Mouse (Mus musculus) induced T-regulatory cell, adult 2 months (primary cell): ENCODE data around the gene Ust.

Experiments
- DNase-seq: peaks from one replicate; pipeline ENCODE4 v3.0.0-alpha.2; 2012; ENCODE audit warnings: low read depth

Ust gene

GRCm38 (mm10) chr10:8427671-8428364, 90.8 kb downstream of the Ust start:
- no peak for DNase-seq

- DNase-seq = no peak
These were observed 99.1 kb downstream of the Ust start for GRCm38 (mm10) chr10:8419496-8420009.

- no peak for DNase-seq
These were observed 103.2 kb downstream of the Ust start for GRCm38 (mm10) chr10:8415474-8415873.

- no peak for DNase-seq
These were observed 103.6 kb downstream of the Ust start for GRCm38 (mm10) chr10:8415036-8415435.

- DNase-seq = no peak
These were observed 113.5 kb downstream of the Ust start for GRCm38 (mm10) chr10:8405141-8405540.

- DNase-seq = no peak
These were observed 126.4 kb downstream of the Ust start for GRCm38 (mm10) chr10:8392226-8392625.

GRCm38 (mm10) chr10:8391264-8391748, 127.3 kb downstream of the Ust start:
- no peak for DNase-seq

GRCm38 (mm10) chr10:8388239-8388638, 130.4 kb downstream of the Ust start:
- DNase-seq = no peak

GRCm38 (mm10) chr10:8369894-8370500, 148.6 kb downstream of the Ust start:
- DNase-seq = no peak

GRCm38 (mm10) chr10:8365816-8366215, 152.8 kb downstream of the Ust start:
- no peak for DNase-seq

- no peak for DNase-seq
These were observed 154.4 kb downstream of the Ust start for GRCm38 (mm10) chr10:8364182-8364581.

- DNase-seq = no peak
These were observed 155.3 kb downstream of the Ust start for GRCm38 (mm10) chr10:8363281-8363680.

GRCm38 (mm10) chr10:8358286-8359045, 160.2 kb downstream of the Ust start:
- DNase-seq = no peak

- no peak for DNase-seq
These were observed 165.1 kb downstream of the Ust start for GRCm38 (mm10) chr10:8353534-8353933.

GRCm38 (mm10) chr10:8350626-8351025, 168.0 kb downstream of the Ust start:
- no peak for DNase-seq

- no peak for DNase-seq
These were observed 171.1 kb downstream of the Ust start for GRCm38 (mm10) chr10:8347497-8347896.

GRCm38 (mm10) chr10:8342556-8342955, 176.1 kb downstream of the Ust start:
- no peak for DNase-seq

- no peak for DNase-seq
These were observed 178.8 kb downstream of the Ust start for GRCm38 (mm10) chr10:8339645-8340428.

GRCm38 (mm10) chr10:8336601-8337000, 182.0 kb downstream of the Ust start:
- no peak for DNase-seq

- no peak for DNase-seq
These were observed 187.7 kb downstream of the Ust start for GRCm38 (mm10) chr10:8330958-8331357.

GRCm38 (mm10) chr10:8330006-8330405, 188.6 kb downstream of the Ust start:
- DNase-seq = no peak

GRCm38 (mm10) chr10:8323304-8323765, 195.3 kb downstream of the Ust start:
- peak; percentile 72 for DNase-seq
